Mouse (Mus musculus): ENCODE data around the gene Flt3l.
"Not testable (repeated sequence)": the region's sequence is repeated elsewhere in the genome, so short reads cannot be mapped to it uniquely, and the experiment has no call there.

GRCm38 (mm10) chr7:45125649-45126048 is 10.6 kb downstream of the Flt3l start:
- TF ChIP-seq POLR2A (IDR thresholded peaks at IDR 0.05; ENCODE audit: insufficient read length, low read depth); TCF3 (IDR thresholded peaks at IDR 0.05; ENCODE audit: insufficient read length, low read depth); MYOD1 (IDR thresholded peaks at IDR 0.05; ENCODE audit: control insufficient read depth in 1 of 3, insufficient read length in 2 of 3, low read depth in 2 of 3); TCF12 (IDR thresholded peaks at IDR 0.05; ENCODE audit: insufficient read depth, poor library complexity, severe bottlenecking); USF1 (IDR thresholded peaks at IDR 0.05; ENCODE audit: low read depth); E2F4 (IDR thresholded peaks at IDR 0.05; ENCODE audit: insufficient read depth); SRF (IDR thresholded peaks at IDR 0.05; ENCODE audit: control insufficient read depth, insufficient read length, low read depth); MAX (IDR thresholded peaks at IDR 0.05; ENCODE audit: low read depth); POLR2AphosphoS2 (IDR thresholded peaks at IDR 0.05; ENCODE audit: insufficient read length, low read depth); MYOG (IDR thresholded peaks at IDR 0.05; ENCODE audit: control insufficient read depth in 1 of 3, insufficient read depth in 1 of 3, insufficient read length in 2 of 3, low read depth in 2 of 3); REST (IDR thresholded peaks at IDR 0.05; ENCODE audit: insufficient read depth, insufficient read length); CEBPB (IDR thresholded peaks at IDR 0.05; ENCODE audit: insufficient read depth, poor library complexity, severe bottlenecking): not testable (repeated sequence)

All from myocyte (in vitro differentiated cells).